Mouse (Mus musculus) right cerebral cortex, postnatal 14 days (tissue): ENCODE data around the gene Wdr81.

Source experiments
- DNase-seq: peaks from one replicate; pipeline ENCODE4 v3.0.0; 2022

The Wdr81 gene

DNA sequence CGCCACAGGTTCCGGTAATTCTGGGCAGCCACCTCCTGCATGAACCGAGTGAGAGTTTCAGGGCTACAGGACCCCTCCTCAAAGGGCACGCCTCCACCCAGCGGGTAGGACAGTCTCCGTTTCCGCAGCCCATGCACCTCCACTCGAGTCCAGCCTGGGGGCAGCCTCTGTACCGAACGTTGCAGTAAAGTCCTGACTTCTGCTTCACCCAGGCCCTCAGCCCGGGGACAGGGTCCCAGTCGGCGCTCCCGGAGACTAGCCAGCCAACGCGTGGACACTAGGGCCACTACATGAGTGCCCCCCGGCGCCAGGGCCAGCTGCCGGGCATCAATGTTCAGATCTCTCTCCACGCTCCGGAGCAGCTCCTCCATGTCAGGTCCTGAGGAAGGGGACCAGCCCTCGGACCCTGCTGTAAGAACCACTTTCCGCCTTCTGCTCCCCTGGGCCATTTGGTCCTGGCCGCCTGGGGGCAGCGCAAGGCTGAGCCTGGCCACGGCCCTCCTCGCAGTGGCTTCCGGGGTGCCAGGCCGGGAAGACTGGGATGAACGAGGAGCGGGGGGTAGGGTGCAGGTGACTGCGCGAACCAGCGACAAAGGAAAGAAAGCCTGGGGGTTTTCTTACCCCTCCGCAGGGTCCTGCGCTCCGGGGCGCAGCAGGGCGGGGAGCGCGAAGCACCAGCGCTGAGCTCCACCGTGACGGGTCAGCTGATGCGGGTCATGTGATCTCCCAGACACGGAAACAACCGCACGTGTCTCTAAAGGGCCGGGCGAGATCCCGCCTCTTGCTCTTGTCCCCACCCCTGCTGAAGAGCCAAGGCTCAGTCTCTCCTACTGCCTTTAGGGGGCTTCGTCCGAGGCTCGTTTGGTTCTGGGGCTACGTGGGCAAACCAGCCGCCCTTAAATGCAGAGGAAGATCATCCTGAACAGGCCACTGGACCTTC is at the start of gene Wdr81:
Gene Wdr81, minus strand, starts transcription at position 727 of the 940 bp plus-strand sequence.
- DNase-seq: peak; percentile 84

DNA sequence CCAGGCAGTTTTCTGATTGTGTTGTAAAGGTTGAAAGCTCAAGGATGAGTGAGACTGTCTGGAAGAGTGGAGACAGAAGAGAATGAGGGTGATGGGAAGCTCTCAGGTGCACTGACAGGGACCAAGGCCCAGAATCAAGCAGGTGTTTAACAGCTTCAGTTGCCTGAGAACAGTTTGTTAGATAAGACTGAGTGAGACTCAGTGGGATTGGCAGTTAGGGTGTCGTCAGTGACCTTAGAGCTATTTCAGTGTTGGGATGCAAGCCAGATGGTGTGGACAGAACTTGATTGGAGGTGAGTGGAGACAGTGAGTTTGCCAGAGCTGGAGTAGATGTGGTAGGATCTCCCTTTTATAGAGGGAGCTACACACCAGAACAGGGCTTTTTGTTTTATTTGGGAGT is 43.6 kb upstream of the Wdr81 start:
- DNase-seq: no peak

DNA sequence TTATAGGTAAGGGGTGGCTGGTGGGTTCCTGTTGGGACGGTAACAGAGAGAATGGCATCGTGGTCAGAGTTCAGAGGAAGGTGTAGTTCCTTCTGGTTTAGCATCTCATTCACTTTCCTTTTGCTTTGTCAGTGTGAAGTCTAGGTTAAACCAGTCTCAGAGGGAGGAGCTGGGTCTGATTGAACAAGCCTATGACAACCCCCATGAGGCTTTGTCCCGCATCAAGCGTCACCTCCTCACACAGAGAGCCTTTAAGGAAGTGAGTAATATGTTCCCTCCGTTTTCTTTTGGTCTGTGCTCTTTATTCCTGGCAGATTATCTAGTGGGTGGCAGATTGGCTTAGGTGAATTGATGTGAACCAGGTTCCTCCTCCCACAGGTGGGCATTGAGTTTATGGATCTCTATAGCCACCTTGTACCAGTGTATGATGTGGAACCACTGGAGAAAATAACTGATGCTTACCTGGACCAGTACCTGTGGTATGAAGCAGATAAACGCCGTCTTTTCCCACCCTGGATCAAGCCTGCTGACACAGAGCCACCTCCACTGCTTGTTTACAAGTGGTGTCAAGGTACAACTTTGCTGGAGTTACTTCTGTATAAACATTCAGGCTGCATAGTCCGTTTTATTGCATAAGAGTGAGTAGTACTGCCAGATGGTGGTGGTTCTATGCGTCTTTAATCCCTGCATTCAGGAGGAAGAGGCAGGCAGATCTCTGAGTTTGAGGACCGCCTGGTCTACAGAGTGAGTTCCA is 40.0 kb upstream of the Wdr81 start:
- no peak for DNase-seq

DNA sequence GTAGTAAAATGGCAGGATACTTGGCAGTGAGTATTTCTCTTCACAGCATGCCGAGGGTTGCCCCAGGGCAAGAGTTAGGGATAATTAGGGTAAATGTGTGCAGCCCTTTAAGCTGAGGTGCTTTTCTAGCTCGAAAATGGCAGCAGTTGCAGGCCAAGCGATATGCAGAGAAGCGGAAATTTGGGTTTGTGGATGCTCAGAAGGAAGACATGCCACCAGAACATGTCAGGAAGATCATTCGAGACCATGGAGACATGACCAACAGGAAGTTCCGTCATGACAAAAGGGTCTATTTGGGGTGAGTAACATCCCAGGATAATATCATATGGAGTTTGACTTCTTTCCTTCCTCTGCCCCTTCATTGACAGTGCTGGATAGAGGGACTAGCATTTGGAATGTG is 33.0 kb upstream of the Wdr81 start:
- DNase-seq: no peak

DNA sequence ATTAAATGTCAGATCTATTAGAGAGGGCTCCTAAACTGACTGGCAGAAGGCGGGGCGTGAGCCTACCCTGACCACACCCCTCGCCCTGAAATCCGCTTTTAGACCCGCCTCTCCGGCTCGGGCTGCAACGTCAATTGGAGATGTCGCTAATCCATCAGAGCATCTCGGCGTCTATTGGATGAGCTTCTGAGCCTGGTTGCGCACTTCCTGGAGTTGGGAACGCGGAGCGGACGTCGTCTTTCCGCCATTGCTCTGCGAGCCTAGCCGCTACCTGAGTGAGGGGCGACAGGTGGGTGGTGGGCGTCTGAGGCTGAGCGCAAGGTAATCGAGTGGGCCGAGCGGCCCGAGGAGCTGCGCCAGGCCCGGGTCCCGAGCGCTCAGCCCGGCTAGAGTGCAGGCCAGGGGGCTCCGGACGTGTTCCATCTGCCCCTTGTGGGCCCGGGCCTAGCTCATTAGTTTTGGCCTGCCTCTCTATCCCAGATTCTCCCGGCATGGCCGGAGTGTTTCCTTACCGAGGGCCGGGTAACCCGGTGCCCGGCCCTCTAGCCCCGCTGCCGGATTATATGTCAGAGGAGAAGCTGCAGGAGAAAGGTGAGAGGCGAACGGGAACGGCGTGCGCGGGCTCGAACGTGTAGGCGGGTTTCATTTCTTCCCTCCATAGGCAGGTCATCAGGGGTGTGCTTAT is 32.2 kb upstream of the Wdr81 start, which contains the start of gene Prpf8:
Gene Prpf8, plus strand, starts transcription at position 216 of the 685 bp plus-strand sequence.
- DNase-seq: peak; percentile 91

DNA sequence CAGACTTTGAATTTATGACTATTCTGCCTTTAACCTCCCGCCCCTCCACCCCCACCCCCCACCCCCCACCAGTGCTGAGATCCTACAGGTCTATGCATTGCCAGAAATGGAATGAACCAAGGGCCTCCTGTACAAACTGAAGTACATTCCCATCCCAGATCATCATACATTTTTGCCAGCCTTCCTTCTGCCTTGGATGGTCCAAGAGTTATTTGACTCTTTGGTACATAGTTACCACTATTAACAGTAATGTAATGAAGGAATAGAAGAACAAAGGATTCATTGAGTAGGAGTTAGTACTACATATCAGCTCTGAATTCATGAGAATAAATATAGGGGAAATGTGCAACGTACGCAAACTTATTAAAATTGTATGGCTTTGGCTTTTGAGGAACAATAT is 31.7 kb upstream of the Wdr81 start:
- DNase-seq: no peak

DNA sequence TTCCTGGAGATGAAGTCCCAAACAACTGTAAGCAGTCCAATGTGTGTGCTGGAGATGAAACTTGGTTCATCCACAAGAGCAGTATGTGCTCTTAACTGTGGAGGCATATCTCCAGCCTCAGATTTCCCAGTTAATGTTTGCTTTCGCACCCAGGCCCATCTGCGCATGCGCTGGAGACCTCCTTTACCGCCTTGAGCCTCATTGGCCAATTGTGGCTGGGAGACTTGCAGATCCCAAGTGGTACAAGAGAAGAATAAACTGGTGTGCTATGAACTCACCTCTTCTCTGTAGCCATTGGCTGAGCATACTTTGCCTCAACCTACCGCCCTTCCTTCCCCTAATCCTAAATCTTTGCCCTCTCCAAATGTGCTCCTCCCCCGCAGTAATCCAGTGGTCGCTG is 18.9 kb upstream of the Wdr81 start:
- DNase-seq: no peak

DNA sequence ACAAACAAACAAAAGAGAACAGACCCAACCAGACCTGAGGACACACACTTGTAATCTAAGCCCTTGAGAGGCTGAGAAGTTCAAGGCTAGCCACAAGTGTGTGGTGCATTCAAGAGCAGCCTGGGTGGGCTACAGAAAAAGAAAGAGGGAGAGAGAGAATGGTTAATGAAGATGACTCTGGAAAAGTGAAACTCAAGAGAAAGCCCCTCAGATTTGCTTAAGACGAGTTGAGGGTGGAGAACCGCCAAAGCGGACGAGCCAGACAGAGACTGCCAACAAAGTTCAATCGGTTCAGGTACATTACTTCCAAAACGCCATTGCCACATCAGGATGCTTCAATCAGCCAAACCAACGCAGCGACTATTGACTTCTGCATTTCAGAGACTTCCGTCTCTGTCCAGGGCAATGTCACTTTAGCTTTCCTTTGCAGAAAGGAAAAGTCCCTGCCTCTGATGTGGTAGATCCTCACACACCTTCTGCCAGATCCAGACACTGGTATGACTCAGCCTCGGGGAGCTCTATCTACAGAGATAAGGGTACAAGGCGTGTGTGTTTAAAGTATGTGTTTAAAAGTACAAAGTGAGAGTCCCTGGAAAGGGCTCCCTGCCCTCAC is 18.1 kb upstream of the Wdr81 start:
- no peak for DNase-seq

DNA sequence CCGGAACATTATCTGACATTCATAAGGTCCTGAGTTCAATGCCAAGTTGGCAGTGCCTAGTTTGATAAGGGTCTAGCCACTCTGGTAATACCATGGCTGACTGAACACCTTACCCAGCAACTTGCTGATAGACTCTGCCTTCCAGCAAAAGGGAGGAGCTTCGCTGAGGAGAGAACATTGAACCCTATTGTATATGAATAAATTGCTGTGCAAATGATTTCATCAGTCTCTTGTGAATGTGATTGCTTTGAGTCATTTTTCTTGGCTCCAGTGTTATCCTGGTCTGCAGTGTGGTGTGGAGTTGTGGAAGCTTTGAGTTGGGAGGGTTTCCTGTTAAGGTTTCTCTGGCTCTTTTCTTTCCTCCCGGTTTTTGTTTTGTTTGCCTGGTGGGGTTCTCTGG is 16.2 kb upstream of the Wdr81 start:
- DNase-seq: no peak

DNA sequence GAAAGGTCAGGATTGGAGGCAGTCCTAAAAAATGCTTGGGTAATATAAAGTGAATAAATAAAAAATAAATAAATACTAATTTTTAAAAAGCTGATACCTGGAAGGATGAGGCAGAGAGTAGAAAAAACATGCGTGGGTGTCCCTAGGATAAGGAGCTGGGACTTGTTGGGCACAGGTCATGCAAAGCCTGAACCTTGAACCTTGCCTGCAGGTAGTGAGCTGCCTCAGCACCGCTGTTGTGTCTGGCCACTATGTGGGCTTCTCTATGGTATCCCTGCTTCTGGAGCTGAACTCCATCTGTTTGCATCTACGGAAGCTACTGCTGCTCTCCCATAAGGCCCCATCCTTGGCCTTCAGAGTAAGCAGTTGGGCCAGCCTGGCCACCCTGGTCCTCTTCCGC is 14.7 kb upstream of the Wdr81 start:
- no peak for DNase-seq

DNA sequence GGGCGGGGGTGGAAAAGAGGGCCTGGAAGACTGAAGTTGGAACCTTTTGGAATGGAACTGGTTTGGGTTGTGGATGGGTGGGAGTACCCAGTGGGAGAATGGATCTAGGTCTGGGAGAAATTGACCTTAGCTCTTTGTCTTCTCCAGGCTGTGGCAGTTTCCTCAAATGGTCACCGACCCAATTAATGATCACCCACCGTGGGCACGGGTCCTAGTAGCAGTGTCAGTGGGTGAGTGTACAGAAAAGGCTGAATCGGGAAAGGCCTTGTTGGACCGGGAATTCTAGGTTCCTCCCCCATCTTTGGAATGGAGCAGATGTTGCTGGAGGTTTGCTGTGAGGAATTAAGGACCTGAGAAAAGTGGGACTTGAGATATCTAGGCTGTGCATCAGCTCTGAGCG is 13.9 kb upstream of the Wdr81 start:
- no peak for DNase-seq

DNA sequence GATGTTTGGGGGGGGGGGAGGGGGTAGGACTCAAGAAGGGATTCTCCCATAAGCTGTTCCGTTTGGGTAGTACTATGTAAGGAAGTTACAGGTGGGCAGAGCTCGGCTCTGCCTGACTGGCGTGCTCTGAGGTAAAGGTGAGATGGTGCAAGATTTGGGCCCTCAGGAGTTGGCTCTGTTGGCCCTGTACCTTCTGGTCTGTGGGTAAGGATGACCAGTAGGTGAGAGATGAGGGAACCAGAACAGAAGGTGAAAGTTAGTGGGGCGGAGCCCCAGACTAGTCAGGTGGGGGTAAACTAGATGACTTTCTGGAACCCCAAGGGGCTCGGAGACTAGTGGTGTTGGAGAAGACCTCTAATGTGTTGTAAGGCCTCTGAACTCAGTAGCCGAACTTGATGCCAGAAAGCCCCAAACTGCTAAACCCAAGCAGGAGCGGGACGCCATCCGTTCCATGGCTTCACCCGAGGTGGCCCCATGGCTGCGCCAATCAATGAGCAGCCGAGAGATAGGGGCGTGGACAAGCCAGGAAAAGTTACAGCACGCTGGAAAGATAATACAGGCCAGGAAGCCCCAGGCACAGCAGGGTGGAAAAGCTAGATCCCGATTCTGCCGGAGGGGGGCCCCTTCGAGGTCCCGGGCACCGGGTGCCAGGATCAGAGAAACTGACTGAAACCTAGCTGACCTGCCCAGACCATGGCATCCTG is 13.1 kb upstream of the Wdr81 start:
- DNase-seq: no peak

DNA sequence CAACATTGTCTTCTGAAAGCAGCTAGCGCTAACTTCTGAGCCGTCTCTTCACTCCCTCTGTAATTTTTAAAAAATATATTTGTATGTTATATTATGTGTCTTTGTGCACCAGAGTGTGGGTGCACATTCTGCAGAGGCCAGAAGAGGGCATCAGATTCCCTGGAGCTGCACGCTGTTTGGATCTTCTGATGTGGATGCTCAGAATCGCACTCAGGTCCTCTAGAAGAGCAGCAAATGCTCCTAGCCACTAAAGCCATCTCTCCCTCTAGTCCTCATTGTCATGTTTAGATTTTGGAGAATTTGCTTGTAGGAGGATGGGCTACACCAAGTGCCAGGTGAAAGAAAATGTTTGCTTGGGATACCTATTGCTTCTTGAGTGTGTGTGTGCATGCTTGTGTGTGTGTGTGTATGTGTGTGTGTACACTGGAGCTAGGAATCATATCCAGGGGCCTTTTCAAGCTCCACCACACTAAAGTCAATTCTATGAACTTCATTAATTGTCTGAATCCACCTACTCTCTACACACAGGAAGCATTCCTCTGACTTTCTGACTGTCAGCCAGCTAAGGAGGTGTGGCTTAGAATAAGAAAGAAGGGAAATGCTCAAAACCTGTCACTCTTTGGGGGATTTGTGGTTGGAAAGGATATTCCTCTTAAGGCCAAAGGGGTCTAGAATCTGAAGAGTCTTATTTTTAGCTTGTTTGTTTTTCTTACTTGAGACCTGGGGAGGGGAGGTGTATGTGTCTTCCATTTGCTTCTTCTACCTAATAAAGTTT is 12.4 kb upstream of the Wdr81 start:
- no peak for DNase-seq

DNA sequence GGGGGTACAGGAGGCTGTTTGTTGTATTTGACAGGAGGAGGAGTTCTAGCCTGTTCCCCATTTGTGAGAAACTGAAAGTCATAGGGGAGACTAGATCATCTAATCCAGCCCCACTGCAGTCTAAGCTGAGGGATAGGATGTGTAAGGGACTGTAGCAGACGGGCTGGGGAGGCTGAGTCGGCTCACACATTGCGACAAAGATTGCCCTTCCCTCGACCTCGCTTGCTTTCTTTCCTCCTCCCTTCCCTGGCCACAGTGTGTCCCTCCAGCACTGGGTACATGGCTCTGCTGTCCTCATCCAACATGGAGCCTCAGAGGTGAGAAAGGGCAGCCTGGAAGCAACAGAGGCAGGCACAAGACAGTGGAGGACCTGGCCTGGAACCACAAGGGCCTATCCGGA is 10.5 kb upstream of the Wdr81 start:
- DNase-seq: no peak

DNA sequence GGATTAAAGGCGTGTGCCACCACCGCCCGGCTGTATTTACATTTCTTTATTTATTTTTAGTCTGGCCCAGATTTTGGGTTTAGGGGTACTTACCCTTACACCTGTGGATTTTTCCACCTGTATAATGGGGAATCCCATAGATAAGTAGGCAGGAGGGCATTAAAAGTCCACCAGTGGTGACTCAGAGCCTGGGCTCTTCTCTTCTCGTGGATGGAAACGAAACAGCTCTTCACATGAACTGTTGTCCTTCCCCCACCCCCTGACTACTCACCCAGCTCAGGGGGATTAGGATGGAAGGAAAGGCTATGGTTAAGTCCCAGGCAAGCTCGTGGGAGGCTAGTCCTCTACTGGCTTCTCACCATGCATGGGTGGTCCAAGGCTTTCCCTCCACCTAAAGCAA is 9.9 kb upstream of the Wdr81 start:
- DNase-seq: no peak

DNA sequence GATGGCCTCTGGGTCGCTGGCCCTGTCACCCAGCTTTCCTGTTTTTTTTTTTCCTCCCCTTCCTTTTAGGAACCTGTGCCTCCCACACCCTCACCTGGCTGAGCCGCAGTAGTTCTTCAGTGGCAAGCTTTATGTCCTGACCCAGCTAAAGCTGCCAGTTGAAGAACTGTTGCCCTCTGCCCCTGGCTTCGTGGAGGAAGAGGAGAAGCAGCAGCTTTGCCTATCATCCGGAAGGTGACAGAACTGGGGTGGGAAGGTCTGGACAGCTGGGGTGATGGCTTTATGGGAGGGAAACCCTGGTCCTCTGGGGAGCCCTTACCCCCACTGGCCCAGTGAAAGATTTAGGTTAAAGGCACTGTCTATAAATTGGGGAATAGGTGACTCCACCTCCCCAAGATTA is 9.1 kb upstream of the Wdr81 start:
- no peak for DNase-seq

DNA sequence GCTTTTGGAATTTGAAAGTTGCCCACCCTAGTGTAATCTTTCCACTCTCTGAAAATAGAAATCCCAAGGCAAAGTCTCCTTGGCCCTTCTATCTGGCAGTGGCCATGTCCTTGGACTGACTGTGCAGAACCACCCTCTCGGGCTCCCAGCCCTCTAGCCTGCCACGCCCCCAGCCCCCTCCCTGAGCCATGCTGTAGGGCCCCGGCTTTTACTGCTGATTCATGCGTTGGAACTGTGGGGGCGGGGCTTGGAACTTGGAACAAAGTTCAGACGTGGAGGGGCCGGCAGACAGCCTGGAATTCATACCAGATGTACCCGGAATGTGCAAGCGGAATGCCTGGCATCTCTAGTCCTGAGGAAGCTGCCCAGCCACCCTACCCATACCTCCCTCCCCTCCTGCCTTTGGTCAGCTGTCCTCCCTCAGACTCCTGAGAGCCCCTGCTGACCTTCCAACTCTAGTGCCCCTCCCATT is 8.4 kb upstream of the Wdr81 start:
- peak; percentile 74 for DNase-seq

DNA sequence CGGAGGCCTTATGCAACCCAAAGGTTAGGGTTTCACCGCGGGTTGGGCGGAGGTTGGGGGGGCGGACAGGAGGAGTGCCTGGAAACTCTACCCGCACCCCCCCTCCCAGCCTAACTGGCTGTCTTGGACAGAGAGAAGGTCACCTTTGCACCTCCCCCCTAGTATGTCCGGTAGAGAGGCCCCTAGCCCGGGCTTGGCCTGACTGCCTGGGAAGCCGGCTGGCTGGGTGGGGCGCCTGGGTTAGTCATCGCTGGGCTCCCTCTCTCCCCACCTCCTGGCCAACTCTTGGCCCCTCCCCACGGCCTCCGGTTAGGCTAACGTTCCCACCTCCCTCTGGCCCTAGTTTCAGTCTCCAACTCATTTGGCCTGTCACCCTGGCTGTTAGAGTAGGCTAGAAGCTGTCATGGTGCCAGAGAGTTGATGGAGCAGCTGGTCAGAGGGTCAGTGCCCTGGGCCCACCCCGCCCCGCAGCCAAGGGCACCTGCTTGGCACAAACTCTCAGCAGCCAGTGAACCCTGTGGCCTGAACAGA is 7.8 kb upstream of the Wdr81 start:
- DNase-seq: no peak

DNA sequence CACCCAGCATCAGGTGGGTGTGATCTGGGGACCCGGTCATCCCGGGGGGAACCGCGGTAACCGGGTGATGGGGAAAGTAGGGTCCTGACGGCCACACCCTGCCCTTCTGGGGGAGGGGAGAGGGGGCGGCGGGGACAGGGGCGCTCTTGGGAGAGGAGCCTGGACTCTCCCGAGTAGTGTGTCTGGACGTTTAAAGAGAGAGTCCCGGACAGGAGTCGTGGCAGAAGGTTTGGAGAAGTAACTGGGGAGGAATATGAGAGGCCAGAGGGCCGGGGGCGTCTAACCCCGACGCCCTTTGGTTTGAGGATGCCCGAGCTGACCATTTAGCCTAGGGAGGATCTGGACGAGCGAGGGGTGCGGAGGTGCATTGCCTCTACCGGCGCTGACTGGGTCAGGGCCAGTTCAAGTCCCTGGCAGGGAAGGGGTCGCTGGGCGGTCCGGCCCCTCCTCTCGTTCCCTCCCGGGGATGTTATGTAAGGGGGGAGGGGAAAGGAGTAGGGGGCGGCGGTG is 7.3 kb upstream of the Wdr81 start:
- DNase-seq: peak; percentile 48

DNA sequence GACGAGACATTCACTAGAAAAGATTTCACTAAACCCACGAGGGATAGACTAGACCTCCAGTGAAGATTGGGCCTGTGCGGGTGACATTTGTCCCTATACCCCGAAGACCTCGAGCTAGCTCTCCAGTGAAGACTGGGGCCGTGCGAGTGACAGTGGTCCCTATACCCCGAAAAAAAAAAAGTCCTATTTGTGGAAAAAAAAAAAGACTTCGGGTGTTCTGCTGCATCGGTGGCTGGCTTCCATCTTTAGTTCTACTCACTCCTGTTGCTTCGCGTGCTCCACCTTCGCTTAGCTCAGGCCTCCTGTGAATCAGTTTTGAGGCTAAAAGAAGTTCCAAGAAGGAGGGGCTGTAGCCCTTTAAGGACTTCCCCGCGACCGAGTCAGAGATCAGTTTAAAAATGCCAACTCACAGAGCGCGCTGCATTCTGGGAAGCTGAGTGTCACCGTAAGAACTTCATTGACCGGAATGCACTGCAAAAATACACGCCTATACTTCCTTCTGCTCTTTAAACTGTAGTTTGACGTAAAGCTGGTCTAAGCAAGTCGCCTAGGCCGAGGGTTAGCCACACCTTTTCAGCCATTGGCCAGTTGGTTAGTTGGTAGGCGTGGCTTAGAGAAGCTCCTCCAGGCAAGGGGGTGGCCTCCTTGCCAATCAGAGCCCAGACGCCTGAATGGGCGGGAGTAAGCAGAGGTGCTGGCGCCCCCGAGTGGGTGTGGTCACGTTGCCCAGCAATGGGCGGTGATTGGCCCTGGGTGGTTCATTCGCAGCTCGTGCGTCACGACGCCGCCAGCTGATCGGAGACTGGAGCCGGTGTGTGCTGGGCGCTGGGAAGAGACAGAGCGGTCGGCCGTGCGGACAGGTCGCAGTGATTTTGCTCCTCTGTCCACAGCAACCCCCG is 6.6 kb upstream of the Wdr81 start, which contains the start of gene Tlcd2:
Gene Tlcd2, plus strand, starts transcription at position 872 of the 899 bp plus-strand sequence.
- peak; percentile 99 for DNase-seq
